Mouse (Mus musculus) R1 (cell line): ENCODE results near the gene Phka2.

Experiments used
- DNase-seq: peaks from one replicate; pipeline ENCODE4 v3.0.0-alpha.2; 2018; ENCODE audit warnings: low read depth, low spot score

Phka2 gene

GRCm38 (mm10) chrX:160502048-160503041 is at the start of gene Phka2:
Gene Phka2, plus strand, starts transcription at chrX:160502166.
- peak; percentile 85 for DNase-seq

GRCm38 (mm10) chrX:160455686-160456085 is 46.3 kb upstream of the Phka2 start:
- DNase-seq: peak; percentile 2

DNA sequence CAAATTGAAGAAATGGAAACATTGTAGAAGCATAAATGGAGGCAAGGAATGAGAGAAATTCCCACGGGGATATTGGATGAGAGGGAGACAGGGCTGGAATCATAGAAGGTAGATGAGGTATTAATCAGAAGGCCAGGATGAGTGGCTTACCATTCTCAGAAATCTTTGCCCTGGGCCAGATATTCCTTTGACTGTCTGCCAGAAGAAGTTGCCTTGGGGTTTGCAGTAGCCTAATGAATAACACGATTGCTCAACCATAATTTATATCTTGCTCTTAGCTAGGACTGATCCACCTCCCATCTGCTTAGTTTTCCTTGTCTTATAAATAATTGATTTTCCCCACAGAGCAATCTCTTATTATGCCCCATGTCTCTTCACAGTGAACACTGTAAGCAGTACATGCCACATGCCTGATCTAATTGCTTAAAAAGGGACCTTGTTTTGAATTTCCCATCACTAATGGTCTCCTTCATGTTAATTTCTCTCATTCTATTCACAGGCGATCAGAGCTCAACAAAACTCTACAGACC is 30.6 kb upstream of the Phka2 start:
- no peak for DNase-seq

- no peak for DNase-seq
These were observed 12.2 kb upstream of the Phka2 start for GRCm38 (mm10) chrX:160489784-160490183.

DNA sequence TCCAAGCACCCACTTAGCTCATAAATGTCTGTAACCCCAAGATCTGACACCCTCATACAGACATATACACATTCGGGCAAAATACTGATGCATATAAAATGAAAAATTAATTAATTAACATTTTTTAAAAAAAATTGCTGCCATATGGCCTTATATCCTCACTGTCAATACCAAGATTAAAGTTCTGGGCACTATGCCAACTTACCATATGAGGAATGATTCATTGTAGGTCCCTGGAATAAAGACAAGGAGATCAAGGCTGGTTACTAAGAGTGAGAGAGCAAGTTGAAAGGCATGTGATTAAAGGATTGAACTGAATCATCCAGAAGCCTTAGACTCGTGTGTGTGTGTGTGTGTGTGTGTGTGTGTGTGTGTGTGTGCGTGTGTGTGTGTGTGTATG is 7.6 kb upstream of the Phka2 start:
- no peak for DNase-seq

GRCm38 (mm10) chrX:160494921-160495320 is 7.0 kb upstream of the Phka2 start:
- DNase-seq: no peak

DNA sequence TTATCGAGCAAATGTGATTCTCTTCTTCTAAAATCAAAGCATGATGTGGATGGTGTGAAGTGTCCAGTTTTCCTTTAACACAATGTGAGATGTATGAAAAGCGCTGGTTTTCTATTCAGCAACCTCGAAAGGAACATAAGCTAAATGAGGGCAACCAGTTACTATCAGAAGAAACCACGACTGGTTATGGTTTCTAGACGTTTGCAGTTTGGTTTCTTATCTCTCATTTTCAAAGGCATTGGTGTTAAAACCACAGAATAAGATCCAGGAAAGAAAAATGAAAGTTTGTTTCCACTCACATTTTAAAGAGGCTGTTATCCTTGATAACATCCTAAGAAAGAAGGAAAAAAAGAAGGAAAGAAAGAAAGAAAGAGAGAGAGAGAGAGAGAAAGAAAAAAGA is 5.5 kb upstream of the Phka2 start:
- DNase-seq: no peak

DNA sequence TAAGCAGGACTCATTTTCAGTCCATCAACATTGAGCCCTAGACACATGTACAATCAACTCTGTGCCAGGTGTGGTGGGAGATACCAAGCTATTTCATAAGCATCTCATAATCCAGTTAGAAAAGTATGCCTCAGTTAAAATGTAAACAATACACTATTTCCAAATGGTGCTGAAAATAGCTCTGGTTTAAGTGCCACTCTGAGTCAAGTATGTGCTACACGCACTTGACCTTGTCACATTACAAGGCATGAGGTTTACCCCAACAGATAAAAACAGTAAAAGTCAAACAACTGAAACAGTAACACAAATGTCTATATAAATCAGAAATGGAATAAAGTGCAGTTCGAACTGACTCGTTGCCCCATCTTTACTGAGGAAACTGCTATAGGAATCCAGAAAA is 871 bp upstream of the Phka2 start:
- no peak for DNase-seq

- DNase-seq: no peak
These were observed 299 bp upstream of the Phka2 start for GRCm38 (mm10) chrX:160501687-160502047.

- no peak for DNase-seq
These were observed 7.1 kb downstream of the Phka2 start for GRCm38 (mm10) chrX:160509046-160509445.

DNA sequence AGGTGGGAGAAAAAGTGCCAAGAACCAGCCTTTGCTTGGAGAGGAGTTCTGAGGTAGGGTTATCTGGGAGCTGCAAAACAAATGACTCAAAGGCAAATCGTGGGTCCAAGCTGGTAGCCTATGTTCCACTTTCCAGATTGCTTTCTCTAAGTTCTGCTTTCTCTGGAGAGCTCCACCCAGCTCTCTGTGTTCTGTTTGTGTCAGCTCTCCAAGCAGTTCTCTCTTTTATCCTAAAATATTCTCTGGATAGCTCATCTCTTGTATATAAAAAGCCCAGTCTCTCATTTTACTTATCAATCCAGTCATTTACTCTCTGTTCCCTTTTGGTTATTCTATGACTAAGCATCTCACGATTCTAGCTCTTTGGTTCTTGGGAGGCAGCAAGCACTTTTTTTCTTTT is 8.2 kb downstream of the Phka2 start:
- no peak for DNase-seq

DNA sequence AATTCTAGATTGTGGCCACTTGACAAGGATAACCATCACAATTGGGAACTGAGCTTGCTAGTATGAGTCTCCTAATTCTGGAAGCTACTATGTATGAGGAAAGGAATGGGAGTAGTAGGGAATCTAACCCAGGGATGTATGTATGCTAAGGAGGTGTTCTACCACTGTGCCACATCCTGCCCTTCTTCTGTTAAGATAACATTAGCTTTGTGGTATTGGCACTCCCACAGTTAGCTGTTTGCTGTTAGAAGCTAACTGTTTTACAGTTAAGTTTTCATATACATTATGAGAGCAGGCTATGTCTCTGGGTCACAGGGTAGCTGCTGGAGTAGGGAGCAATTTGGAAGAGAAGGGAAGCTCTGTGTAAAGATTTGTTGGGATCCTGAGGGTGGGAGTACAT is 14.1 kb downstream of the Phka2 start:
- no peak for DNase-seq

DNA sequence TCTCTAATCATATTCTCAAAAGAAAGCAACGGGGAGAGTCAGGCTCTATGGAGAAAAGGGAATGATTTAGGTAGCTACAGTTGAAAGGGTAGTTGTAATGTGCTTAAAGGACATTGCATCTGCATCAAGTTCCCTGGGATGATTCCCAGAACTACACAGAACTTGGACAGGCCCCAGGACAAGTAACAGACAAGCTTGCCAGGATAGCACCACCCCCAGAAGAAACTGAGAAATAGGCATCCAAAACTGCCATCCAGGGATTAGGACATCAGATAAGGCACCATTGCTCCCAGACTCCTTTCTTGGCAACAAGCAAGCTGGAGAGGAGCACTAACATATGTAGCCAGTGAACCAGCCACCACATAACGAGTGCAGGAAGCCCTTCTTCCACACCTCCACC is 40.8 kb downstream of the Phka2 start:
- no peak for DNase-seq

DNA sequence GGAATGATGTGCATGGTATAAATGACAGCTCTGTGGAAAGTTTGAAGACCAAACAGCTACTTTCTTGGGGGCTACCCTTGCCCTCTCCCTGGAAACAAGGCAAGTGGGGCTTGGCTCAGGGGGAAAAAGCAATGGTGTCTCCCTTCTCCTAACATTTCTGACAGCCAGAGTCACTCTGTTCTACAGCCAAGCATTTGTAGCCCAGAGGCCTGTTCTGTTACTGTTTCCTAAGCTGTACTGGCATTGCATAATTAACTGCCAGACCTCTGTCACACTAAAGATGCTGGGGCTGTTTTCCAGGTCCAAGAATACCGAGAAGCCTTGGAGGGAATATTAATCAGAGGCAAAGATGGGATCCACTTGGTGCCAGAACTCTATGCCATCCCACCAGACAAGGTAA is 46.9 kb downstream of the Phka2 start:
- DNase-seq: no peak

- DNase-seq: peak; percentile 4
These were observed 50.1 kb downstream of the Phka2 start for GRCm38 (mm10) chrX:160552066-160552465.

GRCm38 (mm10) chrX:160583589-160583988 is 81.6 kb downstream of the Phka2 start:
- DNase-seq: no peak

DNA sequence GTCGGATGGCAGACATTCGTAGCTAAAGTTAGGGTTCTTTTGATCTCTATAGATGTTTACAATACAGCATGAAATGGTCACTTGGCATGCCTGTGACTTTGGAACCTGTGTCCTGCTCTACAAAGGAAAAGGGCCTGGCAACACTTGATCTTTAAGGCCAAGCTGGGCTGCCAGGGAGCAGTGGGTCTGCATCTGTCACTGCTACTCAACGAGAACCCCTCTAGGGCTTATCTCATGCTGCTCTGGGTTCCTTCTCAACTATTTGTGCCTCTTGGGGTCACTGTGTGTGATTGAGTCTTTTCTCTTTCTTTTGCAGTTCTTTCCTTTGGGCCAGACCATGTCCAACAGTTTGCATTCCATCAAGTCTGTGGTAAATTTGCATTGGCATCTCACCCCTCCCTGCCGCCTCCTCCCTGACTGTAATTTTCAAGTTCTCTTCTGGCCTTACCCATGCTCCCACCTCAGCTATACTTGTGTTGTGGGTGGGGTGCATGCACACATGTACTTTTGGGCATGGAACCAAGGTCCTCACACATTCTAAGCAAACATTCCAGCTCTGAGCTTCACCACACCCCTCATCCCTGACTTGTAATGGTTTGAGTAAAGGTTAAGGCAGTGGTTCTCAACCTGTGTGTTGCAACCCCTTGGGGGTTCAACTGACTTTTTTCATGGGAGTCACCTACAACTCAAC is 82.3 kb downstream of the Phka2 start:
- peak; percentile 13 for DNase-seq

GRCm38 (mm10) chrX:160585110-160585509 is 83.1 kb downstream of the Phka2 start:
- no peak for DNase-seq

DNA sequence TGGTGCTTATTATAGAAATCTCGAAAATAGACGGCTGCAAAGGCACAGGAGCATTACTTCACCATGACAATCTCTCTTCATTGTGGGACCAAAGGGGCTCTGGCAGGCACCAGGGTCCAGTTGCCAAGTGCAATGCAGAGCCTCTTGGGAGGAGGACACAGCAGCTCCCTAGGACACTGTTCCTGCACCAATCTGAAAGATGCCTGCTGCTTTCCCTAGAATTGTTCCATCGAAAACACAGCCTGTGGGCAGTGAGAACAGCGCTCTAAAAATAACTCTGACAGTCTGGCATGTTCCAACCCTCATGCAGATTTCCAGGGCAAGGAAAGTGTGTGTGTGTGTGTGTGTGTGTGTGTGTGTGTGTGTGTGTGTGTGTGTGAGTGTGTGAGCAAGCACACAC is 86.6 kb downstream of the Phka2 start:
- no peak for DNase-seq

DNA sequence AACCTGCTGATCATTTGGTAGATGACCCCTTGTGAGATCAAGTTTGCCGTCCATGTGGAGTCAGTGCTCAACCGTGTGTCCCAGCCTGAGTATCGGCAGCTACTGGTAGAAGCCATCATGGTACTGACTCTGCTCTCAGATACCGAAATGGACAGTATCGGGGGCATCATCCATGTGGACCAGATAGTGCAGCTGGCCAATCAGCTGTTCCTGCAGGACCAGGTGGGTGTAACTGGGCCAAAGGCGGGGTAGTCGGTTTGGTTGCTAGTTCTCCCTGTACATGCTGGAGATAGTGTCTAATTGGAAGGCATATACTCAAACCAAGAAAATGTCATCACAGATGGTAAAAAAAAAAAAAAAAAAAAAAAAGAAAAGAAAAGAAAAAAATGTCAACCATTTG is 88.2 kb downstream of the Phka2 start:
- no peak for DNase-seq

- DNase-seq: no peak
These were observed 91.0 kb downstream of the Phka2 start for GRCm38 (mm10) chrX:160592933-160593332.

GRCm38 (mm10) chrX:160598055-160598454 is 96.1 kb downstream of the Phka2 start:
- no peak for DNase-seq
